Mouse (Mus musculus): ENCODE measurements at regions not wholly inside any gene's neighbourhood (a gene's known extent, or its start where the extent isn't known, plus 50 kb on each side); places are given as distances from the start of the nearest gene placed in this dataset.
"Not testable (repeated sequence)": the region's sequence is repeated elsewhere in the genome, so short reads cannot be mapped to it uniquely, and the experiment has no call there.

DNA sequence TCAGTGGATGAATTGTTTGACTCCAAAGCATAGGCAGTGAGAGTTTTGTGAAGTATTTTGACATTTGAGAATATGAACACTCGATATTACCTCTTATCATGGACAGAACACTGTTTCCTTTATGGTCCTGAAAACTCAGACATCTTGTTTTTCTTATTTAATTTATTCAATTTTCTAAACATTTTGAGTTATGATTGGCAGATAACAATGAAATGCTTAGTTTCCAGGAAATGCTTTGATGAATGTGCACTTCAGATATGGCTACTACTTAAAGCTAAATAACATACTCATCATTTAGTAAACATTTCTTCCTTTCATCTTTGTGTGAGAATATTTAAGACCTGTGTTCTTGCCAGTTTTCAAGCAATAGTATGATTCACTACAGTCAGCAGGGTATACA is 126.4 kb upstream of the 2210010C04Rik start:
- WGBS (ENCODE audit: insufficient replicate concordance): 13% methylated on average over 1 of the region's 1 CpGs
- H3K27me3 ChIP-seq (ENCODE audit: control insufficient read depth, insufficient read depth, low read length): no peaks in the 10 kb centered on the region
- no peaks in the 10 kb centered on the region for H3K9me3 ChIP-seq (ENCODE audit: control insufficient read depth, low read length)
- no peak for ATAC-seq (ENCODE audit: insufficient read depth)
- H3K9ac ChIP-seq (replicated peaks): no peak overlapping the region
- TF ChIP-seq EP300 (IDR thresholded peaks at IDR 0.05; ENCODE audit: low read depth) (no peak; the same call in 1 of the 2 replicates), CTCF (IDR thresholded peaks at IDR 0.05; ENCODE audit: low read depth) (no peak)
- peaks cover 3 to 6% of the 10 kb centered on the region in 2 experiments; a peak in 3 of 4 replicates for H3K4me1 ChIP-seq (replicated peaks; ENCODE audit: control insufficient read depth in 2 of 2, insufficient read depth in 2 of 2, low read length in 1 of 2)
- no peaks in the 10 kb centered on the region for H3K36me3 ChIP-seq (replicated peaks; ENCODE audit: control insufficient read depth, insufficient read depth, low read depth)
- DNase-seq (ENCODE audit: low read depth in 3 of 3, low spot score in 3 of 3): no peak
- H3K27ac ChIP-seq: no peak overlapping the region
- H3K4me3 ChIP-seq (ENCODE audit: insufficient read depth in 1 of 2, low read depth in 2 of 2, low read length in 2 of 2): no peak overlapping the region
- H3K4me2 ChIP-seq (ENCODE audit: low read depth): no peak overlapping the region

DNA sequence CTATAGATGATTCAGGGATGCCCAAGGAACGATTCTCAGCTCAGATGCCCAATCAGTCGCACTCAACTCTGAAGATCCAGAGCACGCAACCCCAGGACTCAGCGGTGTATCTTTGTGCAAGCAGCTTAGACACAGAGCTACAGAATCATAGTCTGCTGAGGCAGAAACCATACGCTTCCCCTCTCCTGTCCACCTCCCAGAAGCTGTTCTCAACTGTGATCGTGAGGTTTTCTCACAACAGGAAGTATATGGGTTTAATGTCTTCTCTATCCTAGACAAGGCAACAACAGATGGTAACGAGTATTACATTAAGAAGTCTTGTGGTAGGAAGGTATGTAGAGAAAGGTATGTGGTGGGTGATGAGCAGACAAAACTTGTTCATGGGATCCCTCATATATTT is 116.8 kb upstream of the 2210010C04Rik start:
- no peak for TF ChIP-seq CTCF (IDR thresholded peaks at IDR 0.05; ENCODE audit: low read depth)
- no peak for TF ChIP-seq EP300 (IDR thresholded peaks at IDR 0.05; ENCODE audit: low read depth)
- ATAC-seq (ENCODE audit: insufficient read depth): no peak
- Histone ChIP-seq H3K36me3 (replicated peaks; ENCODE audit: control insufficient read depth, insufficient read depth, low read depth) (no peaks in the 10 kb centered on the region), H3K9ac (replicated peaks) (no peak overlapping the region), H3K4me3 (ENCODE audit: insufficient read depth in 1 of 2, low read depth in 2 of 2, low read length in 2 of 2) (no peak overlapping the region), H3K4me2 (ENCODE audit: low read depth) (no peak overlapping the region), H3K9me3 (ENCODE audit: control insufficient read depth, low read length) (no peaks in the 10 kb centered on the region), H3K4me1 (replicated peaks; ENCODE audit: control insufficient read depth in 2 of 2, insufficient read depth in 2 of 2, low read length in 1 of 2) (peaks cover 0 to 4% of the 10 kb centered on the region in 2 experiments; a peak in 1 of 4 replicates), H3K27ac (no peak overlapping the region), H3K27me3 (ENCODE audit: control insufficient read depth, insufficient read depth, low read length) (no peaks in the 10 kb centered on the region)
- WGBS (ENCODE audit: insufficient replicate concordance): 64% methylated on average over 7 of the region's 7 CpGs
- DNase-seq (ENCODE audit: low read depth in 3 of 3, low spot score in 3 of 3): no peak

DNA sequence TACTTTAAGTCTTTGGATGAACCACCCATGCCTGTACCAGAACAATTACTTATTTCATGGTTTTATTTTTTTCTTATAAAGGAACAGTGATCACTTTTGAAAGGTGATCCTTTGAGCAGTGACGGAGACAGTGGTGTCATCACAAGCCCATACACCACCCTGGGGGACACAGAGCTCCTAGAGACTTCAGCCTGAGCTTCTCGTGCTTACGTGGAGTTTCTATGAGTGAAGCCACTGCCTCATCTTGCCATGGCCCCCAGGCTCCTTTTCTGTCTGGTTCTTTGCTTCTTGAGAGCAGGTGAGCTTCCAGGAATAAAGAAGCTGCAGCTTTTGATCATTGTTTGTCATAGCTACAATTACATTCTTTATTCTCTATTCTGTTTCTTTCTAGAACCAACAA is 116.2 kb upstream of the 2210010C04Rik start:
- Histone ChIP-seq H3K4me3 (ENCODE audit: insufficient read depth in 1 of 2, low read depth in 2 of 2, low read length in 2 of 2) (no peak overlapping the region), H3K9ac (replicated peaks) (no peak overlapping the region), H3K27me3 (ENCODE audit: control insufficient read depth, insufficient read depth, low read length) (no peaks in the 10 kb centered on the region), H3K36me3 (replicated peaks; ENCODE audit: control insufficient read depth, insufficient read depth, low read depth) (no peaks in the 10 kb centered on the region), H3K9me3 (ENCODE audit: control insufficient read depth, low read length) (no peaks in the 10 kb centered on the region), H3K27ac (no peak overlapping the region), H3K4me1 (replicated peaks; ENCODE audit: control insufficient read depth in 2 of 2, insufficient read depth in 2 of 2, low read length in 1 of 2) (peaks cover 0 to 4% of the 10 kb centered on the region in 2 experiments; a peak in 1 of 4 replicates), H3K4me2 (ENCODE audit: low read depth) (no peak overlapping the region)
- TF ChIP-seq CTCF (IDR thresholded peaks at IDR 0.05; ENCODE audit: low read depth): no peak
- no peak for TF ChIP-seq EP300 (IDR thresholded peaks at IDR 0.05; ENCODE audit: low read depth)
- ATAC-seq (ENCODE audit: insufficient read depth) (no peak), DNase-seq (ENCODE audit: low read depth in 3 of 3, low spot score in 3 of 3) (no peak)
- WGBS (ENCODE audit: insufficient replicate concordance): 52% methylated on average over 3 of the region's 3 CpGs

DNA sequence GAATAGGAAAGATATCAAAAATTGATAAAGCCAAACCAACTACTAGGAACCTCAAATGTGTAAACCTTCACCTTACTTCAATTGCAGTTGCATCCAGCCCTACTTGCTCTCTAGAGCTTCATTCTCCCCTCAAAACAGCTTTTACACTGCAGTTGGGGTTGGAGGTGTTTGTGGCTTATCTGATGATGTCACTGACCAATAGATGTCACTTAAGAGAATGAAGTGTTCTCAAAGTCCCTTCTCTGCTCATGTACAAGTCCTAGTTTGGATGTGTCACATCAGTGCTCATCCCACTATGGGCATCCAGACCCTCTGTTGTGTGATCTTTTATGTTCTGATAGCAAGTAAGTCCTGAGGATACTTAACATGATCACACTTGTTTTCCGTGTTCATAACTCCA is 105.6 kb upstream of the 2210010C04Rik start:
- H3K27ac ChIP-seq: no peak overlapping the region
- H3K4me2 ChIP-seq (ENCODE audit: low read depth): no peak overlapping the region
- H3K27me3 ChIP-seq (ENCODE audit: control insufficient read depth, insufficient read depth, low read length): no peaks in the 10 kb centered on the region
- no peak overlapping the region for H3K4me3 ChIP-seq (ENCODE audit: insufficient read depth in 1 of 2, low read depth in 2 of 2, low read length in 2 of 2)
- no peak for TF ChIP-seq CTCF (IDR thresholded peaks at IDR 0.05; ENCODE audit: low read depth)
- no peak for TF ChIP-seq EP300 (IDR thresholded peaks at IDR 0.05; ENCODE audit: low read depth)
- no peak for ATAC-seq (ENCODE audit: insufficient read depth)
- WGBS (ENCODE audit: insufficient replicate concordance): 68% methylated on average over 1 of the region's 1 CpGs
- no peaks in the 10 kb centered on the region for H3K9me3 ChIP-seq (ENCODE audit: control insufficient read depth, low read length)
- no peak overlapping the region for H3K9ac ChIP-seq (replicated peaks)
- no peaks in the 10 kb centered on the region for H3K36me3 ChIP-seq (replicated peaks; ENCODE audit: control insufficient read depth, insufficient read depth, low read depth)
- DNase-seq (ENCODE audit: low read depth in 3 of 3, low spot score in 3 of 3): no peak
- H3K4me1 ChIP-seq (replicated peaks; ENCODE audit: control insufficient read depth in 2 of 2, insufficient read depth in 2 of 2, low read length in 1 of 2): no peaks in the 10 kb centered on the region

DNA sequence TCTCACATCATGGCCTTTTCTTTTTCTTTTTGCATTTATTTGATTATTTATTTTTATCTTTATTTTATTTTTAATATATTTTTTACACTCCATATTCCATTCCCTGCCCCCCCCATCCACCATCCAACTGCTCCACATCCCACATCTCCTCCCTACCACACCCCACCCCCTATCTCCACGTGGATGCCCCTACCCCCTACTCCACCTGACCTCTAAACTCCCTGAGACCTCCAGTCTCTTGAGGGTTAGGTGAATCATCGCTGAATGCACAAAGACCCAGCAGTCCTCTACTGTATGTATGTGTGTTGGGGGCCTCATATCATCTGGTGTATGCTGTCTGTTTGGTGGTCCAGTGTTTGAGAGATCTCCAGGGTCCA is 102.1 kb upstream of the 2210010C04Rik start:
- not testable (repeated sequence) for H3K9ac ChIP-seq (replicated peaks); H3K4me2 ChIP-seq (ENCODE audit: low read depth); ATAC-seq (ENCODE audit: insufficient read depth); H3K27me3 ChIP-seq (ENCODE audit: control insufficient read depth, insufficient read depth, low read length); H3K9me3 ChIP-seq (ENCODE audit: control insufficient read depth, low read length); H3K27ac ChIP-seq; H3K36me3 ChIP-seq (replicated peaks; ENCODE audit: control insufficient read depth, insufficient read depth, low read depth); DNase-seq (ENCODE audit: low read depth in 3 of 3, low spot score in 3 of 3); H3K4me3 ChIP-seq (ENCODE audit: insufficient read depth in 1 of 2, low read depth in 2 of 2, low read length in 2 of 2); H3K4me1 ChIP-seq (replicated peaks; ENCODE audit: control insufficient read depth in 2 of 2, insufficient read depth in 2 of 2, low read length in 1 of 2)
- 43% methylated on average over 2 of the region's 2 CpGs for whole genome bisulfite sequencing (ENCODE audit: insufficient replicate concordance)

Data from liver, embryonic 14.5 days (tissue).